Mouse (Mus musculus): ENCODE measurements around the gene Gpi1. TPM values are rescaled to one million over a fixed set of nuclear protein-coding genes. Genes with fewer than 3 reads are reported as not detected.
A peak's percentile ranks its signal among the peaks of the same experiment; 100 is the strongest.

Gpi1 gene
- polyA plus RNA-seq, 1 experiment from 2014 or later = 421 TPM

- Histone ChIP-seq H3K4me3 (replicated peaks) (peak overlapping the region; percentile 89), H3K4me2 (replicated peaks) (peak overlapping the region; percentile 68), H3K4me1 (replicated peaks) (no peaks in the 10 kb centered on the region), H3K27ac (peak overlapping the region; percentile 88), H3K9me3 (no peaks in the 10 kb centered on the region), H3K36me3 (peaks cover 11% of the 10 kb centered on the region), H3K9ac (peak overlapping the region; percentile 96), H3K27me3 (replicated peaks) (no peaks in the 10 kb centered on the region)
- 11% methylated on average over 30 of the region's 30 CpGs for WGBS
- peak; percentile 99 for ATAC-seq
Measured at GRCm38 (mm10) chr7:34168470-34169251, 61.5 kb downstream of the Gpi1 start.

- Histone ChIP-seq H3K9me3 (no peaks in the 10 kb centered on the region), H3K4me2 (replicated peaks) (peak overlapping the region; percentile 68), H3K4me1 (replicated peaks) (no peaks in the 10 kb centered on the region), H3K9ac (peak overlapping the region; percentile 96), H3K27me3 (replicated peaks) (no peaks in the 10 kb centered on the region), H3K27ac (peak overlapping the region; percentile 88), H3K36me3 (peaks cover 16% of the 10 kb centered on the region), H3K4me3 (replicated peaks) (peak overlapping the region; percentile 89)
- ATAC-seq = peak; percentile 85
- WGBS = under 1% methylated on average over 54 of the region's 54 CpGs
Measured at GRCm38 (mm10) chr7:34167766-34168469, 62.2 kb downstream of the Gpi1 start.

- Histone ChIP-seq H3K9ac (no peak overlapping the region), H3K27me3 (replicated peaks) (no peaks in the 10 kb centered on the region), H3K4me1 (replicated peaks) (no peaks in the 10 kb centered on the region), H3K9me3 (no peaks in the 10 kb centered on the region), H3K27ac (no peak overlapping the region), H3K4me3 (replicated peaks) (no peak overlapping the region), H3K4me2 (replicated peaks) (peak overlapping the region; percentile 31; the same call in 1 of the 2 replicates), H3K36me3 (peaks cover 22% of the 10 kb centered on the region)
- ATAC-seq = no peak
- WGBS = 59% methylated on average over 4 of the region's 4 CpGs
Measured at GRCm38 (mm10) chr7:34166850-34167249, 63.3 kb downstream of the Gpi1 start.

GRCm38 (mm10) chr7:34165999-34166398 is 64.1 kb downstream of the Gpi1 start:
- H3K27ac ChIP-seq = no peak overlapping the region
- H3K4me2 ChIP-seq (replicated peaks) = no peak overlapping the region
- H3K4me1 ChIP-seq (replicated peaks) = no peaks in the 10 kb centered on the region
- H3K4me3 ChIP-seq (replicated peaks) = no peak overlapping the region
- 72% methylated on average over 3 of the region's 3 CpGs for WGBS
- H3K36me3 ChIP-seq = peaks cover 30% of the 10 kb centered on the region
- no peak overlapping the region for H3K9ac ChIP-seq
- no peaks in the 10 kb centered on the region for H3K27me3 ChIP-seq (replicated peaks)
- H3K9me3 ChIP-seq = no peaks in the 10 kb centered on the region
- no peak for ATAC-seq

- WGBS = 87% methylated on average over 7 of the region's 7 CpGs
- no peak overlapping the region for H3K4me3 ChIP-seq (replicated peaks)
Measured at GRCm38 (mm10) chr7:34164671-34165070, 65.5 kb downstream of the Gpi1 start.

GRCm38 (mm10) chr7:34159167-34159566 is 71.0 kb downstream of the Gpi1 start:
- peaks cover 65% of the 10 kb centered on the region for H3K36me3 ChIP-seq
- 94% methylated on average over 3 of the region's 3 CpGs for WGBS
- H3K9me3 ChIP-seq = no peaks in the 10 kb centered on the region
- H3K4me3 ChIP-seq (replicated peaks) = no peak overlapping the region
- H3K27me3 ChIP-seq (replicated peaks) = no peaks in the 10 kb centered on the region
- ATAC-seq = no peak
- no peak overlapping the region for H3K27ac ChIP-seq
- no peak overlapping the region for H3K4me2 ChIP-seq (replicated peaks)
- no peak overlapping the region for H3K9ac ChIP-seq
- H3K4me1 ChIP-seq (replicated peaks) = no peaks in the 10 kb centered on the region

More at GRCm38 (mm10) chr7:34164671-34165070, 65.5 kb downstream of the Gpi1 start:
- Histone ChIP-seq H3K27me3 (replicated peaks) (no peaks in the 10 kb centered on the region), H3K9ac (no peak overlapping the region), H3K27ac (no peak overlapping the region), H3K4me2 (replicated peaks) (no peak overlapping the region), H3K9me3 (no peaks in the 10 kb centered on the region), H3K4me1 (replicated peaks) (no peaks in the 10 kb centered on the region), H3K36me3 (peaks cover 39% of the 10 kb centered on the region)
- ATAC-seq = no peak

GRCm38 (mm10) chr7:34157994-34158393 is 72.1 kb downstream of the Gpi1 start:
- Histone ChIP-seq H3K36me3 (peaks cover 66% of the 10 kb centered on the region), H3K4me2 (replicated peaks) (no peak overlapping the region), H3K4me3 (replicated peaks) (no peak overlapping the region), H3K9ac (no peak overlapping the region), H3K4me1 (replicated peaks) (no peaks in the 10 kb centered on the region), H3K9me3 (no peaks in the 10 kb centered on the region), H3K27me3 (replicated peaks) (no peaks in the 10 kb centered on the region), H3K27ac (no peak overlapping the region)
- WGBS = 93% methylated on average over 3 of the region's 3 CpGs
- ATAC-seq = no peak

Other genes starting within 250 kb of the Gpi1 start
- gene Scgb2b27, start 216.4 kb downstream of the Gpi1 start, polyA plus RNA-seq (2015; fragmentation: Nextera tagmentation; extraction: Ambion mirVana) = not detected in 2 replicates
- not detected in 2 replicates for gene Scgb1b27, start 208.9 kb downstream of the Gpi1 start, polyA plus RNA-seq (2015; fragmentation: Nextera tagmentation; extraction: Ambion mirVana)
- gene Scgb1b30, start 134.9 kb downstream of the Gpi1 start, polyA plus RNA-seq (2015; fragmentation: Nextera tagmentation; extraction: Ambion mirVana) = not detected in 2 replicates
- 4.0 and 4.7 TPM in 2 replicates for gene Wtip, start 97.1 kb downstream of the Gpi1 start, polyA plus RNA-seq (2015; fragmentation: Nextera tagmentation; extraction: Ambion mirVana)
- 156 and 168 TPM in 2 replicates for gene Uba2, start 60.7 kb downstream of the Gpi1 start, polyA plus RNA-seq (2015; fragmentation: Nextera tagmentation; extraction: Ambion mirVana)
- 55.9 TPM in 2 replicates for gene Pdcd2l, start 33.7 kb downstream of the Gpi1 start, polyA plus RNA-seq (2015; fragmentation: Nextera tagmentation; extraction: Ambion mirVana)
- gene Gm6096, start 20.7 kb upstream of the Gpi1 start, polyA plus RNA-seq (2015; fragmentation: Nextera tagmentation; extraction: Ambion mirVana) = not detected in 2 replicates
- gene 4931406P16Rik, start 83.2 kb upstream of the Gpi1 start, polyA plus RNA-seq (2015; fragmentation: Nextera tagmentation; extraction: Ambion mirVana) = 23.8 and 28.7 TPM in 2 replicates
- 71.6 and 75.9 TPM in 2 replicates for gene Lsm14a, start 163.0 kb upstream of the Gpi1 start, polyA plus RNA-seq (2015; fragmentation: Nextera tagmentation; extraction: Ambion mirVana)

All from intestine, embryonic 15.5 days (tissue).